Mouse (Mus musculus) kidney, postnatal 10 days (tissue): ENCODE measurements at regions not wholly inside any gene's neighbourhood (a gene's known extent, or its start where the extent isn't known, plus 50 kb on each side); places are given as distances from the start of the nearest gene placed in this dataset.

Source experiments
- DNase-seq: peaks from one replicate; pipeline ENCODE4 v3.0.0; 2021; ENCODE audit warnings: mixed read lengths

- peak; percentile 29 for DNase-seq
These were observed 51.1 kb upstream of the 1700012B07Rik start for GRCm38 (mm10) chr11:109878931-109879330.
